Mouse (Mus musculus): Measurements from ENCODE around the gene Trim8. TPM values are rescaled to one million over a fixed set of nuclear protein-coding genes. Genes with fewer than 3 reads are reported as not detected.
A peak's percentile ranks its signal among the peaks of the same experiment; 100 is the strongest.

Gene Trim8
- total and polyA plus RNA-seq, 2 experiments from 2014 or later, result 14.3 to 35.9 TPM

GRCm38 (mm10) chr19:46484518-46484917 is 17.0 kb upstream of the Trim8 start:
- peak overlapping the region; percentile 58 for H3K9ac ChIP-seq (replicated peaks; ENCODE audit: low read depth, low read length)
- WGBS, result 6% methylated on average over 5 of the region's 5 CpGs
- H3K4me2 ChIP-seq (ENCODE audit: low read depth, low read length), result peak overlapping the region; percentile 27
- H3K9me3 ChIP-seq (replicated peaks; ENCODE audit: control insufficient read depth, low read length), result no peaks in the 10 kb centered on the region
- DNase-seq (ENCODE audit: low spot score), result peak; percentile 94
- H3K27me3 ChIP-seq (ENCODE audit: control insufficient read depth, insufficient read depth, low read length), result no peaks in the 10 kb centered on the region
- H3K4me3 ChIP-seq (ENCODE audit: low read depth, low read length), result no peak overlapping the region
- peak overlapping the region; percentile 98 for H3K27ac ChIP-seq (ENCODE audit: low read depth)
- ATAC-seq (ENCODE audit: insufficient read depth, low read depth), result peak; percentile 85
- peaks cover 11% of the 10 kb centered on the region; the same call in 1 of the 2 replicates for H3K36me3 ChIP-seq (replicated peaks; ENCODE audit: control insufficient read depth, insufficient read depth, low read length)
- TF ChIP-seq CTCF (IDR thresholded peaks at IDR 0.05; ENCODE audit: low read depth) (no peak), EP300 (IDR thresholded peaks at IDR 0.05; ENCODE audit: low read depth) (peak; percentile 72; the same call in 1 of the 2 replicates)
- H3K4me1 ChIP-seq (ENCODE audit: control insufficient read depth, insufficient read depth), result peaks cover 70% of the 10 kb centered on the region

DNA sequence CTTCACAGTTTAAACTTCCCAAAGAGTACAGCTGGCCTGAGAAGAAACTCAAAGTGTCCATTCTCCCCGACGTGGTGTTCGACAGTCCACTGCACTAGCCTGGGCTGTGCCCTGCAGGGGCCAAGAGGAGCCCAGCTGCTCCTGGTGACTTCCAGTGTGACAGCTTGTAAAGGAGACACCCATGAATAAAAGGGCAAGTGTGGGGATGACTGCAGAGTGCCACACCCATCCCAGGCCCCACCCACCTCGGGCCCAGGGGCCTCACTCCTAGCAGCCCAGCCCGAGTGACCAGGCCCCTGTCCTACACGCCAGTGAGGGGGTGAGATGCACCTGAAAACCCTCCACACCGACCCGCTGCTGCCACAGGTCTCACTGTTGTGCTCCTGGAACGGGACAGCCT is 15.7 kb upstream of the Trim8 start:
- WGBS, result 59% methylated on average over 9 of the region's 9 CpGs
- TF ChIP-seq EP300 (IDR thresholded peaks at IDR 0.05; ENCODE audit: low read depth) (no peak), CTCF (IDR thresholded peaks at IDR 0.05; ENCODE audit: low read depth) (no peak)
- Histone ChIP-seq H3K9ac (replicated peaks; ENCODE audit: low read depth, low read length) (no peak overlapping the region; the same call in 1 of the 2 replicates), H3K27ac (ENCODE audit: low read depth) (peak overlapping the region; percentile 98), H3K27me3 (ENCODE audit: control insufficient read depth, insufficient read depth, low read length) (no peaks in the 10 kb centered on the region), H3K4me2 (ENCODE audit: low read depth, low read length) (no peak overlapping the region), H3K9me3 (replicated peaks; ENCODE audit: control insufficient read depth, low read length) (no peaks in the 10 kb centered on the region), H3K36me3 (replicated peaks; ENCODE audit: control insufficient read depth, insufficient read depth, low read length) (peaks cover 3% of the 10 kb centered on the region; the same call in 1 of the 2 replicates), H3K4me1 (ENCODE audit: control insufficient read depth, insufficient read depth) (peaks cover 67% of the 10 kb centered on the region), H3K4me3 (ENCODE audit: low read depth, low read length) (no peak overlapping the region)
- ATAC-seq (ENCODE audit: insufficient read depth, low read depth) (no peak), DNase-seq (ENCODE audit: low spot score) (no peak)

DNA sequence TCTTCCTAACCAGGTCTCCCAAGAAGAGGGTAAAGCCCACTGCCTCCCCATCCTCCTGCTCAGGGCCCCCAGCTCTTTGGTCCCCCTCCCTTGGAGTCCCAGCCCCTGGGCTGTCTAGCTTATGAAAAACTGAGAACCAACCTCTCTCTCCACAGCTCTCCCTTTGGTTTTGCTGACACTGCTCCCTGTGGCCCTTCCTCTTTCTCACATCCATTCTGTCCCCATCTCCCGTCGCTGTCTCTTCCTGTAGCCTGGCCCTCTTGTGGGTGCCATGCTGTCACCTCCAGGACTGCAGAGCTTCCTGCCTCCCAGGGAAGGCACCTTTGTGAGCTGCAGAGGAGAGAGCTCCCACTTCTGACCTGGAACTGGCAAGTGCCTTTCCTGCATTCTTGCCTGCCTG is 14.8 kb upstream of the Trim8 start:
- H3K4me3 ChIP-seq (ENCODE audit: low read depth, low read length), result no peak overlapping the region
- TF ChIP-seq EP300 (IDR thresholded peaks at IDR 0.05; ENCODE audit: low read depth), result no peak
- no peak for TF ChIP-seq CTCF (IDR thresholded peaks at IDR 0.05; ENCODE audit: low read depth)
- H3K4me2 ChIP-seq (ENCODE audit: low read depth, low read length), result no peak overlapping the region
- H3K27me3 ChIP-seq (ENCODE audit: control insufficient read depth, insufficient read depth, low read length), result no peaks in the 10 kb centered on the region
- no peak overlapping the region for H3K9ac ChIP-seq (replicated peaks; ENCODE audit: low read depth, low read length)
- H3K27ac ChIP-seq (ENCODE audit: low read depth), result peak overlapping the region; percentile 37; the same call in 1 of the 2 replicates
- H3K4me1 ChIP-seq (ENCODE audit: control insufficient read depth, insufficient read depth), result peaks cover 63% of the 10 kb centered on the region
- DNase-seq (ENCODE audit: low spot score), result no peak
- 46% methylated on average over 2 of the region's 2 CpGs for WGBS
- H3K9me3 ChIP-seq (replicated peaks; ENCODE audit: control insufficient read depth, low read length), result no peaks in the 10 kb centered on the region
- no peak for ATAC-seq (ENCODE audit: insufficient read depth, low read depth)
- H3K36me3 ChIP-seq (replicated peaks; ENCODE audit: control insufficient read depth, insufficient read depth, low read length), result no peaks in the 10 kb centered on the region; the same call in 1 of the 2 replicates

- Histone ChIP-seq H3K9me3 (replicated peaks; ENCODE audit: control insufficient read depth, low read length) (no peaks in the 10 kb centered on the region), H3K9ac (replicated peaks; ENCODE audit: low read depth, low read length) (no peak overlapping the region), H3K4me2 (ENCODE audit: low read depth, low read length) (no peak overlapping the region), H3K27me3 (ENCODE audit: control insufficient read depth, insufficient read depth, low read length) (no peaks in the 10 kb centered on the region), H3K4me1 (ENCODE audit: control insufficient read depth, insufficient read depth) (peaks cover 36% of the 10 kb centered on the region), H3K27ac (ENCODE audit: low read depth) (no peak overlapping the region), H3K36me3 (replicated peaks; ENCODE audit: control insufficient read depth, insufficient read depth, low read length) (no peaks in the 10 kb centered on the region; the same call in 1 of the 2 replicates), H3K4me3 (ENCODE audit: low read depth, low read length) (no peak overlapping the region)
- ATAC-seq (ENCODE audit: insufficient read depth, low read depth) (no peak), DNase-seq (ENCODE audit: low spot score) (no peak)
- 96% methylated on average over 1 of the region's 1 CpGs for WGBS
- TF ChIP-seq CTCF (IDR thresholded peaks at IDR 0.05; ENCODE audit: low read depth), result no peak
- TF ChIP-seq EP300 (IDR thresholded peaks at IDR 0.05; ENCODE audit: low read depth), result no peak
These were observed 12.1 kb upstream of the Trim8 start for GRCm38 (mm10) chr19:46489448-46489847.

DNA sequence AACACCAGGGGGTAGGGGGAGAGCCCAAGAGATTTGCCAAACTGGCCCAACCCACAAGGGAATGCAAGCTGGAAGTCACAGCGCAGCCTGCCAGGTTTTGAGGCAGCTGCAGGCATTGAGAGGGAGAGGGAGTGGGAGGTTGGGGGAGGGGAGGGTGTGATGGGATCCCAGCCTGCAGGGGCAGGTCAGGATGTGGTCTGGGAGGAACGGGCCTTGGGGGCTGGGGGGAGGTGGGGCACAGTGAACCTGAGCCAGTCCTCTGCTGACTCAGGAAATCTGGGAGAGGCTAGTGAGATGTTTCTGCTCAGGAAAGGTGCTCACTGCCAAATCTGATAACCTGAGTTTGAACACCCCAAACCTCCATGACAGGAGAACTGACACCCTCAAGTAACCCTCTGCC is 10.9 kb upstream of the Trim8 start:
- no peak overlapping the region for H3K27ac ChIP-seq (ENCODE audit: low read depth)
- 9% methylated on average over 2 of the region's 2 CpGs for WGBS
- TF ChIP-seq CTCF (IDR thresholded peaks at IDR 0.05; ENCODE audit: low read depth) (no peak), EP300 (IDR thresholded peaks at IDR 0.05; ENCODE audit: low read depth) (no peak)
- no peaks in the 10 kb centered on the region; the same call in 1 of the 2 replicates for H3K36me3 ChIP-seq (replicated peaks; ENCODE audit: control insufficient read depth, insufficient read depth, low read length)
- no peaks in the 10 kb centered on the region for H3K27me3 ChIP-seq (ENCODE audit: control insufficient read depth, insufficient read depth, low read length)
- DNase-seq (ENCODE audit: low spot score) (no peak), ATAC-seq (ENCODE audit: insufficient read depth, low read depth) (peak; percentile 59)
- H3K9ac ChIP-seq (replicated peaks; ENCODE audit: low read depth, low read length), result no peak overlapping the region
- H3K4me1 ChIP-seq (ENCODE audit: control insufficient read depth, insufficient read depth), result peaks cover 24% of the 10 kb centered on the region
- H3K4me3 ChIP-seq (ENCODE audit: low read depth, low read length), result no peak overlapping the region
- H3K9me3 ChIP-seq (replicated peaks; ENCODE audit: control insufficient read depth, low read length), result no peaks in the 10 kb centered on the region
- no peak overlapping the region for H3K4me2 ChIP-seq (ENCODE audit: low read depth, low read length)

DNA sequence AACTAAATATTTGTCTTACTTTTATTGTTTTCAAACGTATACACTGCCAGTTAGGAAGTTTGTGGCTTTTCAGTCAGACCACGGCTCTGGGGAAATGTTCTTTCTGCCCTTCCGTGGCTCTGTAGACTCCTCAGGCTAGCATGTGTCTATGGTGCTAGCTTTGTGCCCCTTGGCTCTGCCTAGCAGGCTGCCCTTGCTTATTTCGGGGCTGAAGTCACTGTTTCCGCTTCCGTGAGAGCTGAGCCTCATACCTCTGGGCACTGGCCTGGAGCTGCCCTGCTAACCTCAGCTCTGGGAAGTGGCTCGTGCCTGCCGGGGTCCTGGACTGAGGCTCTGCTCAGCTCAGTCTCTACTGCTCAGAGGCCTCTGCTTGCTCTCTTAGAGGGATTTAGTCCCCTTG is 6.4 kb upstream of the Trim8 start:
- no peaks in the 10 kb centered on the region for H3K9me3 ChIP-seq (replicated peaks; ENCODE audit: control insufficient read depth, low read length)
- no peak for ATAC-seq (ENCODE audit: insufficient read depth, low read depth)

More for the DNA sequence above, 6.4 kb upstream of the Trim8 start:
- Histone ChIP-seq H3K4me1 (ENCODE audit: control insufficient read depth, insufficient read depth) (peaks cover 5% of the 10 kb centered on the region; the same call in 1 of the 2 replicates), H3K4me3 (ENCODE audit: low read depth, low read length) (no peak overlapping the region), H3K4me2 (ENCODE audit: low read depth, low read length) (no peak overlapping the region), H3K27me3 (ENCODE audit: control insufficient read depth, insufficient read depth, low read length) (no peaks in the 10 kb centered on the region), H3K9ac (replicated peaks; ENCODE audit: low read depth, low read length) (no peak overlapping the region), H3K27ac (ENCODE audit: low read depth) (no peak overlapping the region), H3K36me3 (replicated peaks; ENCODE audit: control insufficient read depth, insufficient read depth, low read length) (no peaks in the 10 kb centered on the region)
- TF ChIP-seq EP300 (IDR thresholded peaks at IDR 0.05; ENCODE audit: low read depth) (no peak), CTCF (IDR thresholded peaks at IDR 0.05; ENCODE audit: low read depth) (no peak)
- DNase-seq (ENCODE audit: low spot score), result no peak
- WGBS, result 72% methylated on average over 8 of the region's 8 CpGs
